Mouse (Mus musculus) MEL (cell line): ENCODE data around the gene Adh1.

Experiments used
- CTCF ChIP-seq, 3 experiments: IDR thresholded peaks in 2 of 3; conservative IDR thresholded peaks in 1 of 3; 2 replicates each; pipeline ENCODE4 v1.5.1; 2011 to 2012; ENCODE audit warnings: low read length in 3 of 3, low read depth in 2 of 3, mild to moderate bottlenecking in 2 of 3, improper control_type of control experiment in 1 of 3, inconsistent platforms in 1 of 3, mixed read lengths in 1 of 3, moderate library complexity in 1 of 3; ENCODE audit not compliant: control insufficient read depth in 1 of 3, insufficient read depth in 1 of 3, poor library complexity in 1 of 3, severe bottlenecking in 1 of 3
- EP300 ChIP-seq, 2 experiments: IDR thresholded peaks; 2 replicates each; pipeline ENCODE4 v1.6.1; 2011; ENCODE audit warnings: improper control_type of control experiment in 2 of 2, low read length in 2 of 2, low read depth in 1 of 2, mild to moderate bottlenecking in 1 of 2
- HCFC1 ChIP-seq: IDR thresholded peaks from 2 replicates; pipeline ENCODE4 v1.6.1; 2012; ENCODE audit warnings: low read depth, mild to moderate bottlenecking, inconsistent platforms, low read length, improper control_type of control experiment, moderate library complexity
- MAFK ChIP-seq: IDR thresholded peaks from 2 replicates; pipeline ENCODE4 v1.6.1; 2011; ENCODE audit warnings: low read depth, mild to moderate bottlenecking, low read length, improper control_type of control experiment, borderline replicate concordance
- MAX ChIP-seq: IDR thresholded peaks from 2 replicates; pipeline ENCODE4 v1.6.1; 2011; ENCODE audit warnings: low read length, improper control_type of control experiment
- MAZ ChIP-seq: IDR thresholded peaks from 2 replicates; pipeline ENCODE4 v1.6.1; 2012; ENCODE audit warnings: low read depth, mild to moderate bottlenecking, inconsistent platforms, low read length, improper control_type of control experiment
- MEF2A ChIP-seq: IDR thresholded peaks from 2 replicates; pipeline ENCODE4 v1.6.1; 2014; ENCODE audit warnings: low read depth, mild to moderate bottlenecking, inconsistent platforms, low read length, improper control_type of control experiment; ENCODE audit not compliant: poor library complexity, insufficient replicate concordance, severe bottlenecking; ENCODE audit errors: extremely low read depth
- POLR2A ChIP-seq, 2 experiments: IDR thresholded peaks; 2 replicates each; pipeline ENCODE4 v1.6.1; 2011 to 2012; ENCODE audit warnings: low read length in 2 of 2, mild to moderate bottlenecking in 2 of 2, control low read depth in 1 of 2, improper control_type of control experiment in 1 of 2, low read depth in 1 of 2, moderate library complexity in 1 of 2; ENCODE audit not compliant: control insufficient read depth in 1 of 2, insufficient read depth in 1 of 2, poor library complexity in 1 of 2
- RAD21 ChIP-seq: IDR thresholded peaks from 2 replicates; pipeline ENCODE4 v1.6.1; 2011; ENCODE audit warnings: mild to moderate bottlenecking, low read depth, low read length, improper control_type of control experiment
- RCOR1 ChIP-seq: IDR thresholded peaks from 2 replicates; pipeline ENCODE4 v1.6.1; 2012; ENCODE audit warnings: low read depth, mild to moderate bottlenecking, inconsistent platforms, low read length, improper control_type of control experiment
- SIN3A ChIP-seq: IDR thresholded peaks from 2 replicates; pipeline ENCODE4 v1.6.1; 2012; ENCODE audit warnings: low read length, improper control_type of control experiment, inconsistent platforms
- TBP ChIP-seq: IDR thresholded peaks from 2 replicates; pipeline ENCODE4 v1.8.0; 2011; ENCODE audit warnings: low read depth, low read length, improper control_type of control experiment
- TCF12 ChIP-seq: IDR thresholded peaks from 2 replicates; pipeline ENCODE4 v1.6.1; 2014; ENCODE audit warnings: low read depth, mild to moderate bottlenecking, inconsistent platforms, low read length, improper control_type of control experiment, moderate library complexity
- USF1 ChIP-seq: IDR thresholded peaks from 2 replicates; pipeline ENCODE4 v1.6.1; 2014; ENCODE audit warnings: low read depth, mild to moderate bottlenecking, inconsistent platforms, low read length, improper control_type of control experiment, moderate library complexity

- TF ChIP-seq CTCF (IDR thresholded peaks at IDR 0.05 in 2 of 3, conservative IDR thresholded peaks at IDR 0.05 in 1 of 3; ENCODE audit: control insufficient read depth in 1 of 3, insufficient read depth in 1 of 3, low read depth in 2 of 3, low read length in 3 of 3, poor library complexity in 1 of 3, severe bottlenecking in 1 of 3) (no peak), MAZ (no peak), POLR2A (IDR thresholded peaks at IDR 0.05; ENCODE audit: control insufficient read depth in 1 of 2, insufficient read depth in 1 of 2, low read depth in 1 of 2, low read length in 2 of 2, poor library complexity in 1 of 2) (no peak), USF1 (no peak), MAX (no peak), EP300 (IDR thresholded peaks at IDR 0.05; ENCODE audit: low read depth in 1 of 2, low read length in 2 of 2) (no peak), TCF12 (no peak), RCOR1 (no peak), MAFK (no peak), TBP (no peak), RAD21 (no peak), HCFC1 (no peak), MEF2A (no peak), SIN3A (no peak)
These were observed 9.6 kb upstream of the Adh1 start for GRCm38 (mm10) chr3:138251156-138251555.
